24 mouse cellular contexts compared by ENCODE assay signal in genomic region chr8:72495411-72496111, GRCm38 (mm10). TPM values are rescaled to one million over a fixed set of nuclear protein-coding genes. Genes with fewer than 3 reads are reported as not detected.
DNase-seq lines count a peak whose midpoint lies in the region; ATAC-seq and TF ChIP-seq lines count a peak whose summit lies in the region.
"Had no signal": no experiment of that assay in that cellular context is flagged by ENCODE, and none has a peak within 500 bp of the region (broad histone marks: within the 10 kb centered on the region; RNA-seq: fewer than 3 reads in every experiment).

No protein-coding gene starts in this region.

- H3K9me3 ChIP-seq in embryonic facial prominence, embryonic 12.5 days: no peaks in the 10 kb centered on the region
- no peaks in the 10 kb centered on the region for H3K9me3 ChIP-seq in embryonic facial prominence, embryonic 10.5 days
- H3K9me3 ChIP-seq in kidney, embryonic 14.5 days (ENCODE audit: control insufficient read depth, low read length): no peaks in the 10 kb centered on the region
- H3K9me3 ChIP-seq in G1E (replicated peaks): no peaks in the 10 kb centered on the region
- H3K9me3 ChIP-seq in midbrain, embryonic 14.5 days (ENCODE audit: control insufficient read depth, low read length): no peaks in the 10 kb centered on the region
- H3K9me3 ChIP-seq: forebrain, embryonic 15.5 days; heart, embryonic 12.5 days; hindbrain, embryonic 12.5 days; liver, embryonic 12.5 days; lung, embryonic 15.5 days; midbrain, embryonic 13.5 days; neural tube, embryonic 13.5 days had no signal

- DNase-seq in embryonic facial prominence, embryonic 10.5 days (ENCODE audit: low spot score): no peak
- DNase-seq in kidney, adult 9 months: peak; percentile 37
- DNase-seq in G1E (ENCODE audit: low spot score): no peak
- DNase-seq in retina, embryonic 14.5 days (ENCODE audit: low spot score): peak; percentile 46
- DNase-seq in midbrain, embryonic 14.5 days: no peak
- DNase-seq in spleen, postnatal 36 days (ENCODE audit: low spot score in 2 of 2): no peak
- DNase-seq: gastrocnemius, postnatal 36 days; heart, postnatal 14 days; layer of hippocampus, adult 9-11 months; left cerebral cortex, postnatal 4 days; spleen, adult 18-20 months; thymus, postnatal 4 days had no signal

- H3K4me2 ChIP-seq in embryonic facial prominence, embryonic 12.5 days (replicated peaks): no peak overlapping the region
- H3K4me2 ChIP-seq in kidney, embryonic 14.5 days (replicated peaks; ENCODE audit: low read depth, low read length): no peak overlapping the region
- no peak overlapping the region for H3K4me2 ChIP-seq in midbrain, embryonic 14.5 days (ENCODE audit: low read length)
- H3K4me2 ChIP-seq: forebrain, embryonic 15.5 days; heart, embryonic 12.5 days; hindbrain, embryonic 12.5 days; liver, embryonic 12.5 days; lung, embryonic 15.5 days; midbrain, embryonic 13.5 days; neural tube, embryonic 13.5 days had no signal

- 0 out of 2 replicates have a peak overlapping the region, but pooled peaks have one; percentile 3 for H3K9ac ChIP-seq in embryonic facial prominence, embryonic 12.5 days
- H3K9ac ChIP-seq in kidney, embryonic 14.5 days (ENCODE audit: low read depth, low read length): no peak overlapping the region
- H3K9ac ChIP-seq in midbrain, embryonic 14.5 days (replicated peaks; ENCODE audit: low read length): no peak overlapping the region
- H3K9ac ChIP-seq: forebrain, embryonic 15.5 days; heart, embryonic 12.5 days; hindbrain, embryonic 12.5 days; liver, embryonic 12.5 days; lung, embryonic 15.5 days; midbrain, embryonic 13.5 days; neural tube, embryonic 13.5 days had no signal

- no peaks in the 10 kb centered on the region for H3K27me3 ChIP-seq in embryonic facial prominence, embryonic 12.5 days
- no peaks in the 10 kb centered on the region for H3K27me3 ChIP-seq in embryonic facial prominence, embryonic 10.5 days (replicated peaks; ENCODE audit: low read depth, poor library complexity, severe bottlenecking)
- no peaks in the 10 kb centered on the region for H3K27me3 ChIP-seq in kidney, embryonic 14.5 days (ENCODE audit: control insufficient read depth, insufficient read depth, low read length)
- H3K27me3 ChIP-seq in G1E (ENCODE audit: insufficient read depth, low read length): no peaks in the 10 kb centered on the region
- no peaks in the 10 kb centered on the region for H3K27me3 ChIP-seq in midbrain, embryonic 14.5 days (ENCODE audit: control insufficient read depth, insufficient read depth, low read length)
- H3K27me3 ChIP-seq: forebrain, embryonic 15.5 days; heart, embryonic 12.5 days; hindbrain, embryonic 12.5 days; liver, embryonic 12.5 days; lung, embryonic 15.5 days; midbrain, embryonic 13.5 days; neural tube, embryonic 13.5 days had no signal

- H3K36me3 ChIP-seq in embryonic facial prominence, embryonic 12.5 days: peaks cover 33% of the 10 kb centered on the region
- peaks cover 61% of the 10 kb centered on the region for H3K36me3 ChIP-seq in embryonic facial prominence, embryonic 10.5 days (replicated peaks)
- peaks cover 23% of the 10 kb centered on the region for H3K36me3 ChIP-seq in kidney, embryonic 14.5 days (ENCODE audit: control insufficient read depth, insufficient read depth, low read length)
- peaks cover 80% of the 10 kb centered on the region for H3K36me3 ChIP-seq in G1E (replicated peaks)
- H3K36me3 ChIP-seq in midbrain, embryonic 14.5 days (ENCODE audit: control insufficient read depth, insufficient read depth, low read length): peaks cover 23% of the 10 kb centered on the region

- H3K4me1 ChIP-seq in embryonic facial prominence, embryonic 12.5 days: peaks cover 20% of the 10 kb centered on the region
- H3K4me1 ChIP-seq in embryonic facial prominence, embryonic 10.5 days: peaks cover 29% of the 10 kb centered on the region
- H3K4me1 ChIP-seq in kidney, embryonic 14.5 days (ENCODE audit: control insufficient read depth, insufficient read depth, low read length): peaks cover 11% of the 10 kb centered on the region
- H3K4me1 ChIP-seq in G1E (ENCODE audit: insufficient read depth, low read depth, low read length): peaks cover 66% of the 10 kb centered on the region
- peaks cover 22% of the 10 kb centered on the region for H3K4me1 ChIP-seq in midbrain, embryonic 14.5 days (ENCODE audit: control insufficient read depth, insufficient read depth, low read length)

- TF ChIP-seq CTCF in G1E (IDR thresholded peaks at IDR 0.05; ENCODE audit: low read depth, low read length): no peak

- no peak overlapping the region for H3K27ac ChIP-seq in embryonic facial prominence, embryonic 12.5 days
- H3K27ac ChIP-seq in embryonic facial prominence, embryonic 10.5 days (replicated peaks): no peak overlapping the region
- H3K27ac ChIP-seq in kidney, embryonic 14.5 days (ENCODE audit: low read depth, low read length): no peak overlapping the region
- H3K27ac ChIP-seq in midbrain, embryonic 14.5 days (replicated peaks; ENCODE audit: low read depth, low read length): no peak overlapping the region
- H3K27ac ChIP-seq: forebrain, embryonic 15.5 days; hindbrain, embryonic 12.5 days; left cerebral cortex, adult 2 months; liver, embryonic 12.5 days; lung, embryonic 15.5 days; macrophage; midbrain, embryonic 13.5 days; neural tube, embryonic 13.5 days had no signal

- 87% methylated on average over 23 of the region's 23 CpGs for WGBS in embryonic facial prominence, embryonic 12.5 days
- WGBS in embryonic facial prominence, embryonic 10.5 days: 87% methylated on average over 23 of the region's 23 CpGs
- 91% methylated on average over 23 of the region's 23 CpGs for WGBS in kidney, embryonic 14.5 days
- 90% methylated on average over 23 of the region's 23 CpGs for WGBS in midbrain, embryonic 14.5 days

- no peak for ATAC-seq in embryonic facial prominence, embryonic 12.5 days (ENCODE audit: insufficient number of reproducible peaks, insufficient read depth, low FRiP score, low TSS enrichment)
- ATAC-seq in kidney, embryonic 14.5 days (ENCODE audit: low FRiP score, low TSS enrichment): no peak
- no peak for ATAC-seq in G1E (ENCODE audit: extremely low read depth, insufficient number of reproducible peaks, low FRiP score, poor library complexity, severe bottlenecking)
- ATAC-seq in midbrain, embryonic 14.5 days (ENCODE audit: low FRiP score, low TSS enrichment): no peak
- ATAC-seq: forebrain, embryonic 15.5 days; inflammation-experienced regulatory T-cells, adult 6 months; liver, embryonic 12.5 days; midbrain, embryonic 13.5 days had no signal

- H3K4me3 ChIP-seq in embryonic facial prominence, embryonic 12.5 days: no peak overlapping the region
- no peak overlapping the region for H3K4me3 ChIP-seq in embryonic facial prominence, embryonic 10.5 days
- no peak overlapping the region for H3K4me3 ChIP-seq in kidney, embryonic 14.5 days (ENCODE audit: low read length)
- H3K4me3 ChIP-seq in G1E (ENCODE audit: low read depth, low read length): peak overlapping the region; percentile 5; the same call in 1 of the 2 replicates
- no peak overlapping the region for H3K4me3 ChIP-seq in midbrain, embryonic 14.5 days (replicated peaks; ENCODE audit: low read depth, low read length)
- H3K4me3 ChIP-seq: forebrain, embryonic 15.5 days; heart, embryonic 12.5 days; hindbrain, embryonic 12.5 days; left cerebral cortex, adult 2 months; liver, embryonic 12.5 days; lung, embryonic 15.5 days; midbrain, embryonic 13.5 days; neural tube, embryonic 13.5 days had no signal

RNA-seq across cellular contexts. Expression of gene Slc35e1, which starts 3.1 kb away (rescaled TPM):
- polyA plus RNA-seq in embryonic facial prominence, embryonic 12.5 days (2016; fragmentation: Nextera tagmentation; extraction: Ambion mirVana): 29.4 and 33.0 TPM in 2 replicates
- 20.2 and 22.8 TPM in 2 replicates for polyA plus RNA-seq in embryonic facial prominence, embryonic 10.5 days (2016; fragmentation: Nextera tagmentation; extraction: Ambion mirVana)
- 10.8 and 19.7 TPM in 2 replicates for polyA plus RNA-seq in kidney, embryonic 14.5 days (2014; fragmentation: Nextera tagmentation; extraction: Ambion mirVana)
- total RNA-seq in G1E (2014; fragmentation: Nextera tagmentation): 22.4 and 40.9 TPM in 2 replicates
- 22.7 and 24.5 TPM in 2 replicates for total RNA-seq in G1E (2017)
- 7.9 and 9.0 TPM in 2 replicates for polyA plus RNA-seq in G1E (2012)
- polyA plus RNA-seq in midbrain, embryonic 14.5 days (2014; fragmentation: Nextera tagmentation; extraction: Ambion mirVana): 9.7 and 10.0 TPM in 2 replicates

RNA-seq across cellular contexts. Expression of gene Cherp, which starts 20.5 kb away (rescaled TPM):
- polyA plus RNA-seq in embryonic facial prominence, embryonic 12.5 days (2016; fragmentation: Nextera tagmentation; extraction: Ambion mirVana): 64.4 and 66.5 TPM in 2 replicates
- polyA plus RNA-seq in embryonic facial prominence, embryonic 10.5 days (2016; fragmentation: Nextera tagmentation; extraction: Ambion mirVana): 112 and 115 TPM in 2 replicates
- 57.0 and 72.0 TPM in 2 replicates for polyA plus RNA-seq in kidney, embryonic 14.5 days (2014; fragmentation: Nextera tagmentation; extraction: Ambion mirVana)
- 142 and 187 TPM in 2 replicates for total RNA-seq in G1E (2014; fragmentation: Nextera tagmentation)
- total RNA-seq in G1E (2017): 11.0 and 16.2 TPM in 2 replicates
- 303 and 317 TPM in 2 replicates for polyA plus RNA-seq in G1E (2012)
- polyA plus RNA-seq in midbrain, embryonic 14.5 days (2014; fragmentation: Nextera tagmentation; extraction: Ambion mirVana): 41.5 and 54.3 TPM in 2 replicates

RNA-seq across cellular contexts. Expression of gene 1700030K09Rik, which starts 51.9 kb away (rescaled TPM):
- 18.7 and 19.0 TPM in 2 replicates for polyA plus RNA-seq in embryonic facial prominence, embryonic 12.5 days (2016; fragmentation: Nextera tagmentation; extraction: Ambion mirVana)
- polyA plus RNA-seq in embryonic facial prominence, embryonic 10.5 days (2016; fragmentation: Nextera tagmentation; extraction: Ambion mirVana): 14.5 and 16.1 TPM in 2 replicates
- 13.9 and 14.6 TPM in 2 replicates for polyA plus RNA-seq in kidney, embryonic 14.5 days (2014; fragmentation: Nextera tagmentation; extraction: Ambion mirVana)
- 10.8 and 17.2 TPM in 2 replicates for total RNA-seq in G1E (2014; fragmentation: Nextera tagmentation)
- 7.3 and 9.0 TPM in 2 replicates for total RNA-seq in G1E (2017)
- 3.9 and 5.0 TPM in 2 replicates for polyA plus RNA-seq in G1E (2012)
- 12.6 and 17.0 TPM in 2 replicates for polyA plus RNA-seq in midbrain, embryonic 14.5 days (2014; fragmentation: Nextera tagmentation; extraction: Ambion mirVana)

RNA-seq across cellular contexts. Expression of gene Calr3, which starts 51.9 kb away (rescaled TPM):
- polyA plus RNA-seq in embryonic facial prominence, embryonic 12.5 days (2016; fragmentation: Nextera tagmentation; extraction: Ambion mirVana): 1.4 and 1.7 TPM in 2 replicates
- 1.2 and 1.4 TPM in 2 replicates for polyA plus RNA-seq in embryonic facial prominence, embryonic 10.5 days (2016; fragmentation: Nextera tagmentation; extraction: Ambion mirVana)
- polyA plus RNA-seq in kidney, embryonic 14.5 days (2014; fragmentation: Nextera tagmentation; extraction: Ambion mirVana): 1.6 and 2.1 TPM in 2 replicates
- total RNA-seq in G1E (2014; fragmentation: Nextera tagmentation): 3.6 and 5.1 TPM in 2 replicates
- 0.58 and 0.87 TPM in 2 replicates for total RNA-seq in G1E (2017)
- polyA plus RNA-seq in G1E (2012): 0.08 and 0.13 TPM in 2 replicates
- 0.86 and 1.1 TPM in 2 replicates for polyA plus RNA-seq in midbrain, embryonic 14.5 days (2014; fragmentation: Nextera tagmentation; extraction: Ambion mirVana)

RNA-seq across cellular contexts. Expression of gene Med26, which starts 52.5 kb away (rescaled TPM):
- 22.3 and 23.4 TPM in 2 replicates for polyA plus RNA-seq in embryonic facial prominence, embryonic 12.5 days (2016; fragmentation: Nextera tagmentation; extraction: Ambion mirVana)
- polyA plus RNA-seq in embryonic facial prominence, embryonic 10.5 days (2016; fragmentation: Nextera tagmentation; extraction: Ambion mirVana): 20.1 and 20.2 TPM in 2 replicates
- polyA plus RNA-seq in kidney, embryonic 14.5 days (2014; fragmentation: Nextera tagmentation; extraction: Ambion mirVana): 11.1 and 15.8 TPM in 2 replicates
- total RNA-seq in G1E (2014; fragmentation: Nextera tagmentation): 14.8 and 17.9 TPM in 2 replicates
- 6.9 and 7.6 TPM in 2 replicates for total RNA-seq in G1E (2017)
- polyA plus RNA-seq in G1E (2012): 43.8 and 61.3 TPM in 2 replicates
- 14.3 and 16.4 TPM in 2 replicates for polyA plus RNA-seq in midbrain, embryonic 14.5 days (2014; fragmentation: Nextera tagmentation; extraction: Ambion mirVana)

Comparison
In these comparisons a context has a peak if more than half of its experiments do, and no peak if none do; other contexts are left out.
1. DNase-seq: peak in kidney, adult 9 months (single experiment) and retina, embryonic 14.5 days (single experiment); none in embryonic facial prominence, embryonic 10.5 days (single experiment), G1E (single experiment), midbrain, embryonic 14.5 days (single experiment) and spleen, postnatal 36 days (0 of 2).